Mouse (Mus musculus): ENCODE results near the gene Tanc1. TPM values are rescaled to one million over a fixed set of nuclear protein-coding genes. Genes with fewer than 3 reads are reported as not detected.
"Not testable (repeated sequence)": the region's sequence is repeated elsewhere in the genome, so short reads cannot be mapped to it uniquely, and the experiment has no call there.

The Tanc1 gene
- total RNA-seq, 2 experiments from 2014 or later: 20.9 to 32.2 TPM

GRCm38 (mm10) chr2:59820088-59820487, 208.2 kb downstream of the Tanc1 start:
- no peak for DNase-seq (ENCODE audit: low spot score in 2 of 2)

GRCm38 (mm10) chr2:59821044-59821443, 209.2 kb downstream of the Tanc1 start:
- no peak for DNase-seq (ENCODE audit: low spot score in 2 of 2)

- DNase-seq (ENCODE audit: low spot score in 2 of 2): peak in 1 of 2 experiments; percentile 36
Observed at GRCm38 (mm10) chr2:59824289-59824688, 212.4 kb downstream of the Tanc1 start.

GRCm38 (mm10) chr2:59825380-59825779, 213.5 kb downstream of the Tanc1 start:
- no peak for DNase-seq (ENCODE audit: low spot score in 2 of 2)

GRCm38 (mm10) chr2:59828103-59828655, 216.3 kb downstream of the Tanc1 start:
- no peak for DNase-seq (ENCODE audit: low spot score in 2 of 2)

- no peak for DNase-seq (ENCODE audit: low spot score in 2 of 2)
Observed at GRCm38 (mm10) chr2:59828777-59829508, 217.1 kb downstream of the Tanc1 start.

- no peak for DNase-seq (ENCODE audit: low spot score in 2 of 2)
Observed at GRCm38 (mm10) chr2:59829718-59830117, 217.9 kb downstream of the Tanc1 start.

- no peak for DNase-seq (ENCODE audit: low spot score in 2 of 2)
Observed at GRCm38 (mm10) chr2:59830151-59830550, 218.3 kb downstream of the Tanc1 start.

- no peak for DNase-seq (ENCODE audit: low spot score in 2 of 2)
Observed at GRCm38 (mm10) chr2:59830940-59831339, 219.1 kb downstream of the Tanc1 start.

GRCm38 (mm10) chr2:59831831-59832230, 220.0 kb downstream of the Tanc1 start:
- DNase-seq (ENCODE audit: low spot score in 2 of 2): no peak

GRCm38 (mm10) chr2:59838825-59839224, 227.0 kb downstream of the Tanc1 start:
- DNase-seq (ENCODE audit: low spot score in 2 of 2): no peak

- DNase-seq (ENCODE audit: low spot score in 2 of 2): no peak
Observed at GRCm38 (mm10) chr2:59839755-59840154, 227.9 kb downstream of the Tanc1 start.

GRCm38 (mm10) chr2:59840191-59840590, 228.3 kb downstream of the Tanc1 start:
- DNase-seq (ENCODE audit: low spot score in 2 of 2): no peak

- DNase-seq (ENCODE audit: low spot score in 2 of 2): no peak
Observed at GRCm38 (mm10) chr2:59841189-59841939, 229.5 kb downstream of the Tanc1 start.

- DNase-seq (ENCODE audit: low spot score in 2 of 2): no peak
Observed at GRCm38 (mm10) chr2:59841944-59842343, 230.1 kb downstream of the Tanc1 start.

GRCm38 (mm10) chr2:59842556-59843008, 230.7 kb downstream of the Tanc1 start:
- DNase-seq (ENCODE audit: low spot score in 2 of 2): no peak

- DNase-seq (ENCODE audit: low spot score in 2 of 2): no peak
Observed at GRCm38 (mm10) chr2:59843156-59843555, 231.3 kb downstream of the Tanc1 start.

GRCm38 (mm10) chr2:59843848-59844247, 232.0 kb downstream of the Tanc1 start:
- no peak for DNase-seq (ENCODE audit: low spot score in 2 of 2)

- not testable (repeated sequence) for DNase-seq (ENCODE audit: low spot score in 2 of 2)
Observed at GRCm38 (mm10) chr2:59851885-59852284, 240.0 kb downstream of the Tanc1 start.

- DNase-seq (ENCODE audit: low spot score in 2 of 2): no peak
Observed at GRCm38 (mm10) chr2:59852916-59853315, 241.1 kb downstream of the Tanc1 start.

GRCm38 (mm10) chr2:59853543-59853942, 241.7 kb downstream of the Tanc1 start:
- no peak for DNase-seq (ENCODE audit: low spot score in 2 of 2)

- no peak for DNase-seq (ENCODE audit: low spot score in 2 of 2)
Observed at GRCm38 (mm10) chr2:59854363-59854762, 242.5 kb downstream of the Tanc1 start.

Measured in layer of hippocampus, postnatal 10 days (tissue).